Mouse (Mus musculus) left cerebral cortex, postnatal 4 days (tissue): ENCODE measurements around the gene Hacd1. TPM values are rescaled to one million over a fixed set of nuclear protein-coding genes. Genes with fewer than 3 reads are reported as not detected.
"Not testable (repeated sequence)": the region's sequence is repeated elsewhere in the genome, so short reads cannot be mapped to it uniquely, and the experiment has no call there.

ENCODE experiments used
- DNase-seq: peaks from one replicate; pipeline ENCODE4 v3.0.0-alpha.2; 2022
- intact Hi-C: fragments of 180-260 bp; cut with DNase I; formaldehyde crosslinking; loops from one replicate; pipeline ENCODE4 v1.15.1; 2025
- total RNA-seq, 2 experiments: library from RNA; stranded (reverse); gene quantifications; 2 replicates each; pipeline ENCODE4 v1.2.3; 2021

Gene Hacd1
- total RNA-seq, result 10 to 100 TPM; 31.4 to 32.8 TPM

GRCm38 (mm10) chr2:14055566-14056331 lies at the start of gene Hacd1:
Hacd1 (minus strand) TSS chr2:14056135.
- intact Hi-C loops, result loop anchor here (10.0 kb wide), 1 partner anchor 79 kb away; no protein-coding TSS in a partner anchor
- peak; percentile 95 for DNase-seq

GRCm38 (mm10) chr2:14103924-14104323 lies 48.0 kb upstream of the Hacd1 start:
- no peak for DNase-seq
- intact Hi-C loops, result no loop called here

- intact Hi-C loops, result no loop called here
- DNase-seq, result no peak
These were observed 46.7 kb upstream of the Hacd1 start for GRCm38 (mm10) chr2:14102603-14103002.

GRCm38 (mm10) chr2:14100533-14100932 lies 44.6 kb upstream of the Hacd1 start:
- intact Hi-C loops, result no loop called here
- no peak for DNase-seq

- intact Hi-C loops, DNase-seq: not testable (repeated sequence)
These were observed 22.6 kb upstream of the Hacd1 start for GRCm38 (mm10) chr2:14078527-14078926.

GRCm38 (mm10) chr2:14074221-14074901 lies 18.4 kb upstream of the Hacd1 start:
- intact Hi-C loops, result no loop called here
- no peak for DNase-seq

- peak; percentile 93 for DNase-seq
- intact Hi-C loops, result no loop called here
These were observed 17.7 kb upstream of the Hacd1 start, which contains the start of gene Stam for GRCm38 (mm10) chr2:14073362-14074220. Stam (plus strand) TSS chr2:14074098.

GRCm38 (mm10) chr2:14073008-14073361 lies 17.1 kb upstream of the Hacd1 start:
- intact Hi-C loops, result no loop called here
- DNase-seq, result no peak

GRCm38 (mm10) chr2:14070466-14070865 lies 14.5 kb upstream of the Hacd1 start:
- intact Hi-C loops, result no loop called here
- no peak for DNase-seq

GRCm38 (mm10) chr2:14069027-14069426 lies 13.1 kb upstream of the Hacd1 start:
- intact Hi-C loops, result no loop called here
- DNase-seq, result no peak

GRCm38 (mm10) chr2:14065704-14066650 lies 10.0 kb upstream of the Hacd1 start:
- intact Hi-C loops, result no loop called here
- DNase-seq, result no peak

GRCm38 (mm10) chr2:14055168-14055565 lies 768 bp downstream of the Hacd1 start:
- no peak for DNase-seq
- intact Hi-C loops, result loop anchor here (10.0 kb wide), 1 partner anchor 80 kb away; no protein-coding TSS in a partner anchor

- DNase-seq, result no peak
- intact Hi-C loops, result loop anchor here (10.0 kb wide), 1 partner anchor 80 kb away; no protein-coding TSS in a partner anchor
These were observed 1.2 kb downstream of the Hacd1 start for GRCm38 (mm10) chr2:14054716-14055115.

GRCm38 (mm10) chr2:14054163-14054562 lies 1.8 kb downstream of the Hacd1 start:
- no peak for DNase-seq
- intact Hi-C loops, result loop anchor here (10.0 kb wide), 1 partner anchor 81 kb away; no protein-coding TSS in a partner anchor

GRCm38 (mm10) chr2:14053618-14054017 lies 2.3 kb downstream of the Hacd1 start:
- intact Hi-C loops, result loop anchor here (10.0 kb wide), 1 partner anchor 81 kb away; no protein-coding TSS in a partner anchor
- no peak for DNase-seq

GRCm38 (mm10) chr2:14048808-14049207 lies 7.1 kb downstream of the Hacd1 start:
- DNase-seq, result no peak
- intact Hi-C loops, result loop anchor here (5.0 kb wide), 3 partner anchors 243 to 752 kb away; no protein-coding TSS in a partner anchor

GRCm38 (mm10) chr2:14048381-14048780 lies 7.6 kb downstream of the Hacd1 start:
- peak; percentile 66 for DNase-seq
- intact Hi-C loops, result loop anchor here (5.0 kb wide), 3 partner anchors 244 to 751 kb away; no protein-coding TSS in a partner anchor

- DNase-seq, result no peak
- intact Hi-C loops, result no loop called here
These were observed 12.3 kb downstream of the Hacd1 start for GRCm38 (mm10) chr2:14043577-14044170.

GRCm38 (mm10) chr2:14043011-14043410 lies 12.9 kb downstream of the Hacd1 start:
- intact Hi-C loops, result no loop called here
- DNase-seq, result no peak
